Mouse (Mus musculus): Measurements from ENCODE around the gene Msi2. TPM values are rescaled to one million over a fixed set of nuclear protein-coding genes. Genes with fewer than 3 reads are reported as not detected.

Gene Msi2
- total and polyA plus RNA-seq, 2 experiments from 2014 or later, result 22.1 to 94.6 TPM

- Histone ChIP-seq H3K27ac (ENCODE audit: low read depth) (no peak overlapping the region), H3K4me2 (ENCODE audit: low read depth, low read length) (no peak overlapping the region), H3K4me3 (ENCODE audit: low read depth, low read length) (no peak overlapping the region), H3K4me1 (ENCODE audit: control insufficient read depth, insufficient read depth) (peaks cover 60% of the 10 kb centered on the region), H3K9ac (replicated peaks; ENCODE audit: low read depth, low read length) (no peak overlapping the region), H3K36me3 (replicated peaks; ENCODE audit: control insufficient read depth, insufficient read depth, low read length) (no peaks in the 10 kb centered on the region), H3K9me3 (replicated peaks; ENCODE audit: control insufficient read depth, low read length) (no peaks in the 10 kb centered on the region), H3K27me3 (ENCODE audit: control insufficient read depth, insufficient read depth, low read length) (no peaks in the 10 kb centered on the region)
- DNase-seq (ENCODE audit: low spot score), result no peak
- WGBS, result 90% methylated on average over 11 of the region's 11 CpGs
- ATAC-seq (ENCODE audit: insufficient read depth, low read depth), result no peak
- TF ChIP-seq CTCF (IDR thresholded peaks at IDR 0.05; ENCODE audit: low read depth) (no peak), EP300 (IDR thresholded peaks at IDR 0.05; ENCODE audit: low read depth) (no peak)
Measured at GRCm38 (mm10) chr11:88572461-88572860, 145.9 kb downstream of the Msi2 start.

GRCm38 (mm10) chr11:88570715-88571202 is 147.6 kb downstream of the Msi2 start:
- H3K9me3 ChIP-seq (replicated peaks; ENCODE audit: control insufficient read depth, low read length), result no peaks in the 10 kb centered on the region
- H3K27me3 ChIP-seq (ENCODE audit: control insufficient read depth, insufficient read depth, low read length), result no peaks in the 10 kb centered on the region
- H3K4me2 ChIP-seq (ENCODE audit: low read depth, low read length), result no peak overlapping the region
- peak overlapping the region; percentile 55 for H3K27ac ChIP-seq (ENCODE audit: low read depth)
- ATAC-seq (ENCODE audit: insufficient read depth, low read depth) (peak; percentile 76), DNase-seq (ENCODE audit: low spot score) (peak; percentile 79)
- H3K4me3 ChIP-seq (ENCODE audit: low read depth, low read length), result no peak overlapping the region
- no peaks in the 10 kb centered on the region for H3K36me3 ChIP-seq (replicated peaks; ENCODE audit: control insufficient read depth, insufficient read depth, low read length)
- no peak for TF ChIP-seq EP300 (IDR thresholded peaks at IDR 0.05; ENCODE audit: low read depth)
- TF ChIP-seq CTCF (IDR thresholded peaks at IDR 0.05; ENCODE audit: low read depth), result no peak
- no peak overlapping the region for H3K9ac ChIP-seq (replicated peaks; ENCODE audit: low read depth, low read length)
- 22% methylated on average over 6 of the region's 6 CpGs for WGBS
- peaks cover 43% of the 10 kb centered on the region for H3K4me1 ChIP-seq (ENCODE audit: control insufficient read depth, insufficient read depth)

GRCm38 (mm10) chr11:88566613-88567606 is 151.4 kb downstream of the Msi2 start:
- Histone ChIP-seq H3K36me3 (replicated peaks; ENCODE audit: control insufficient read depth, insufficient read depth, low read length) (no peaks in the 10 kb centered on the region), H3K4me3 (ENCODE audit: low read depth, low read length) (no peak overlapping the region), H3K27ac (ENCODE audit: low read depth) (no peak overlapping the region), H3K9me3 (replicated peaks; ENCODE audit: control insufficient read depth, low read length) (no peaks in the 10 kb centered on the region), H3K27me3 (ENCODE audit: control insufficient read depth, insufficient read depth, low read length) (no peaks in the 10 kb centered on the region), H3K4me2 (ENCODE audit: low read depth, low read length) (no peak overlapping the region), H3K4me1 (ENCODE audit: control insufficient read depth, insufficient read depth) (peaks cover 31% of the 10 kb centered on the region), H3K9ac (replicated peaks; ENCODE audit: low read depth, low read length) (no peak overlapping the region)
- TF ChIP-seq EP300 (IDR thresholded peaks at IDR 0.05; ENCODE audit: low read depth), result no peak
- no peak for TF ChIP-seq CTCF (IDR thresholded peaks at IDR 0.05; ENCODE audit: low read depth)
- DNase-seq (ENCODE audit: low spot score) (no peak), ATAC-seq (ENCODE audit: insufficient read depth, low read depth) (no peak)
- WGBS, result 78% methylated on average over 20 of the region's 20 CpGs

GRCm38 (mm10) chr11:88564810-88565209 is 153.5 kb downstream of the Msi2 start:
- WGBS, result 71% methylated on average over 7 of the region's 7 CpGs
- peak overlapping the region; percentile 2; the same call in 1 of the 2 replicates for H3K27ac ChIP-seq (ENCODE audit: low read depth)

GRCm38 (mm10) chr11:88564363-88564762 is 153.9 kb downstream of the Msi2 start:
- Histone ChIP-seq H3K4me2 (ENCODE audit: low read depth, low read length) (no peak overlapping the region), H3K9me3 (replicated peaks; ENCODE audit: control insufficient read depth, low read length) (no peaks in the 10 kb centered on the region), H3K4me3 (ENCODE audit: low read depth, low read length) (no peak overlapping the region), H3K4me1 (ENCODE audit: control insufficient read depth, insufficient read depth) (peaks cover 38% of the 10 kb centered on the region), H3K27ac (ENCODE audit: low read depth) (peak overlapping the region; percentile 2; the same call in 1 of the 2 replicates), H3K9ac (replicated peaks; ENCODE audit: low read depth, low read length) (no peak overlapping the region), H3K36me3 (replicated peaks; ENCODE audit: control insufficient read depth, insufficient read depth, low read length) (no peaks in the 10 kb centered on the region), H3K27me3 (ENCODE audit: control insufficient read depth, insufficient read depth, low read length) (no peaks in the 10 kb centered on the region)
- DNase-seq (ENCODE audit: low spot score) (no peak), ATAC-seq (ENCODE audit: insufficient read depth, low read depth) (no peak)
- TF ChIP-seq EP300 (IDR thresholded peaks at IDR 0.05; ENCODE audit: low read depth), result no peak
- 42% methylated on average over 5 of the region's 5 CpGs for WGBS

More at GRCm38 (mm10) chr11:88564810-88565209, 153.5 kb downstream of the Msi2 start:
- Histone ChIP-seq H3K9ac (replicated peaks; ENCODE audit: low read depth, low read length) (no peak overlapping the region), H3K27me3 (ENCODE audit: control insufficient read depth, insufficient read depth, low read length) (no peaks in the 10 kb centered on the region), H3K4me3 (ENCODE audit: low read depth, low read length) (no peak overlapping the region), H3K36me3 (replicated peaks; ENCODE audit: control insufficient read depth, insufficient read depth, low read length) (no peaks in the 10 kb centered on the region), H3K4me2 (ENCODE audit: low read depth, low read length) (no peak overlapping the region), H3K4me1 (ENCODE audit: control insufficient read depth, insufficient read depth) (peaks cover 34% of the 10 kb centered on the region), H3K9me3 (replicated peaks; ENCODE audit: control insufficient read depth, low read length) (no peaks in the 10 kb centered on the region)
- TF ChIP-seq CTCF (IDR thresholded peaks at IDR 0.05; ENCODE audit: low read depth) (no peak), EP300 (IDR thresholded peaks at IDR 0.05; ENCODE audit: low read depth) (no peak)
- no peak for DNase-seq (ENCODE audit: low spot score)
- ATAC-seq (ENCODE audit: insufficient read depth, low read depth), result no peak
